Comparison of ENCODE assay signal across 11 mouse cellular contexts in genomic region chr8:122030965-122031364, GRCm38 (mm10).
DNase-seq lines count a peak whose midpoint lies in the region; ATAC-seq and TF ChIP-seq lines count a peak whose summit lies in the region.
"Had no signal": no experiment of that assay in that cellular context is flagged by ENCODE, and none has a peak within 500 bp of the region (broad histone marks: within the 10 kb centered on the region; RNA-seq: fewer than 3 reads in every experiment).

No protein-coding gene starts in this region.

- no peak for ATAC-seq in kidney, postnatal 0 days (replicated peaks; ENCODE audit: low FRiP score, low read depth)
- no peak for ATAC-seq in neural tube, embryonic 14.5 days (ENCODE audit: low read depth)

- no peaks in the 10 kb centered on the region for H3K4me1 ChIP-seq in kidney, postnatal 0 days (replicated peaks; ENCODE audit: insufficient read depth, low read length)
- H3K4me1 ChIP-seq in kidney, adult 2 months (ENCODE audit: control insufficient read depth, insufficient read depth, low read length) = no peaks in the 10 kb centered on the region
- H3K4me1 ChIP-seq in neural tube, embryonic 14.5 days (ENCODE audit: control insufficient read depth, insufficient read depth, low read length) = peaks cover 8% of the 10 kb centered on the region
- H3K4me1 ChIP-seq: lung, embryonic 15.5 days had no signal

- H3K4me3 ChIP-seq in kidney, postnatal 0 days (replicated peaks; ENCODE audit: low read depth, low read length) = no peak overlapping the region
- H3K4me3 ChIP-seq in kidney, adult 2 months (ENCODE audit: insufficient read depth, low read depth, low read length) = no peak overlapping the region
- H3K4me3 ChIP-seq in neural tube, embryonic 14.5 days (ENCODE audit: low read depth, low read length) = no peak overlapping the region
- H3K4me3 ChIP-seq: limb, embryonic 15.5 days; lung, embryonic 15.5 days had no signal

- TF ChIP-seq CTCF in kidney, postnatal 0 days (IDR thresholded peaks at IDR 0.05; ENCODE audit: low read depth) = no peak
- no peak for TF ChIP-seq CTCF in kidney, adult 2 months (conservative IDR thresholded peaks at IDR 0.05; ENCODE audit: insufficient read depth, insufficient read length, low read depth, low read length)

- WGBS in kidney, postnatal 0 days = 34% methylated on average over 7 of the region's 7 CpGs
- WGBS in kidney, adult 2 months = 55% methylated on average over 7 of the region's 7 CpGs
- WGBS in neural tube, embryonic 14.5 days = 30% methylated on average over 7 of the region's 7 CpGs

- DNase-seq in kidney, postnatal 0 days (ENCODE audit: low spot score) = peak; percentile 45
- no peak for DNase-seq in kidney, adult 2 months
- DNase-seq in cerebellum, adult 8-10 months = peak; percentile 47
- peak; percentile 46 to 48 for DNase-seq in cerebellum, postnatal 36 days
- no peak for DNase-seq in kidney, postnatal 25 days
- no peak for DNase-seq in urinary bladder, postnatal 10 days (ENCODE audit: low spot score)
- DNase-seq: kidney, adult 11 months had no signal

- peaks cover 10% of the 10 kb centered on the region; the same call in 1 of the 2 replicates for H3K36me3 ChIP-seq in kidney, postnatal 0 days (ENCODE audit: insufficient read depth, low read length)
- no peaks in the 10 kb centered on the region for H3K36me3 ChIP-seq in kidney, adult 2 months (ENCODE audit: control insufficient read depth, insufficient read depth, low read length)
- peaks cover 8% of the 10 kb centered on the region for H3K36me3 ChIP-seq in neural tube, embryonic 14.5 days (ENCODE audit: control insufficient read depth, insufficient read depth, low read length)

- no peak overlapping the region for H3K27ac ChIP-seq in kidney, postnatal 0 days
- H3K27ac ChIP-seq in kidney, adult 2 months (ENCODE audit: insufficient read depth, low read depth, low read length) = no peak overlapping the region
- peak overlapping the region; percentile 39 for H3K27ac ChIP-seq in neural tube, embryonic 14.5 days (ENCODE audit: low read depth, low read length)
- H3K27ac ChIP-seq: lung, embryonic 15.5 days had no signal

- no peak for TF ChIP-seq POLR2A in kidney, adult 2 months (IDR thresholded peaks at IDR 0.05; ENCODE audit: low read depth, low read length)

- H3K27me3 ChIP-seq in kidney, postnatal 0 days (ENCODE audit: insufficient read depth, low read length) = no peaks in the 10 kb centered on the region
- H3K27me3 ChIP-seq in kidney, adult 2 months (replicated peaks; ENCODE audit: control insufficient read depth, insufficient read depth, low read length) = no peaks in the 10 kb centered on the region
- no peaks in the 10 kb centered on the region for H3K27me3 ChIP-seq in neural tube, embryonic 14.5 days (ENCODE audit: control insufficient read depth, insufficient read depth, low read length)
- H3K27me3 ChIP-seq: limb, embryonic 15.5 days; lung, embryonic 15.5 days had no signal

- no peaks in the 10 kb centered on the region for H3K9me3 ChIP-seq in kidney, postnatal 0 days (replicated peaks; ENCODE audit: low read length)
- no peaks in the 10 kb centered on the region for H3K9me3 ChIP-seq in neural tube, embryonic 14.5 days (ENCODE audit: control insufficient read depth, low read length)
- H3K9me3 ChIP-seq: limb, embryonic 15.5 days; lung, embryonic 15.5 days had no signal

- no peak overlapping the region for H3K9ac ChIP-seq in kidney, postnatal 0 days (ENCODE audit: low read depth, low read length)
- H3K9ac ChIP-seq in neural tube, embryonic 14.5 days (replicated peaks; ENCODE audit: low read depth, low read length) = peak overlapping the region; percentile 25
- H3K9ac ChIP-seq: limb, embryonic 15.5 days; lung, embryonic 15.5 days had no signal

- no peak overlapping the region for H3K4me2 ChIP-seq in kidney, postnatal 0 days (ENCODE audit: low read length)
- H3K4me2 ChIP-seq in neural tube, embryonic 14.5 days (ENCODE audit: low read depth, low read length) = no peak overlapping the region
- H3K4me2 ChIP-seq: heart, embryonic 11.5 days; limb, embryonic 15.5 days; lung, embryonic 15.5 days had no signal

Comparison
In these comparisons a context has a peak if more than half of its experiments do, and no peak if none do; other contexts are left out.
1. DNase-seq: peak in kidney, postnatal 0 days (single experiment), cerebellum, adult 8-10 months (single experiment) and cerebellum, postnatal 36 days (2 of 2); none in kidney, adult 2 months (single experiment), kidney, postnatal 25 days (0 of 2) and urinary bladder, postnatal 10 days (single experiment).